Mouse (Mus musculus) G1E (cell line): ENCODE results near the gene Chst3.

Experiments used
- CTCF ChIP-seq: IDR thresholded peaks from 2 replicates; pipeline ENCODE4 v1.5.1; 2012; ENCODE audit warnings: low read depth, low read length, inconsistent platforms, mixed read lengths
- GATA1 ChIP-seq: IDR thresholded peaks from 2 replicates; pipeline ENCODE4 v1.6.1; 2012; ENCODE audit warnings: borderline replicate concordance, low read length, inconsistent platforms, mixed read lengths
- POLR2AphosphoS5 ChIP-seq: IDR thresholded peaks from 2 replicates; pipeline ENCODE4 v1.6.1; 2012; ENCODE audit warnings: low read depth, low read length, inconsistent platforms; ENCODE audit not compliant: insufficient replicate concordance

DNA sequence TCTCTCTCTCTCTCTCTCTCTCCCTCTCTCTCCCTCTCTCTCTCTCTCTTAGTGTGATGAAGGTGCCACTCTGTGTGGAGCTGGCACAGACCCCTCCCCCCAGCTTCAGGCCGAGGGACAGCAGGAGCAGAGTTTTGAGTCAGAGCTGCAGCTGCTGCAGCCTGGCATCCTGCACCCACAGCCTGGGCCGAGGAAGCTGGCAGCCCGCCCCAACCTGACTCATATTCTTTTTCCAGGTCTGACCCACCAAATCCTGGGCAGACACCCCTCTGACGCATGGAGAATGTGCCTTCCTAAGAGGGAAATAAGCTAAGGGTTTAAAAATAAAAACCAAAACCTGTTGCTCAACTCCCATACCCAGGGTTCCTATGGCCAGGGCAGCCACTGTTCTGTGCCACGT is 9.8 kb downstream of the Chst3 start:
- no peak for TF ChIP-seq GATA1
- no peak for TF ChIP-seq CTCF
- no peak for TF ChIP-seq POLR2AphosphoS5
